Mouse (Mus musculus): ENCODE data around the gene Adarb2. TPM values are rescaled to one million over a fixed set of nuclear protein-coding genes. Genes with fewer than 3 reads are reported as not detected.

Adarb2 gene
- total and polyA plus RNA-seq, 3 experiments = 0.42 to 0.57 TPM; not detected in 1

DNA sequence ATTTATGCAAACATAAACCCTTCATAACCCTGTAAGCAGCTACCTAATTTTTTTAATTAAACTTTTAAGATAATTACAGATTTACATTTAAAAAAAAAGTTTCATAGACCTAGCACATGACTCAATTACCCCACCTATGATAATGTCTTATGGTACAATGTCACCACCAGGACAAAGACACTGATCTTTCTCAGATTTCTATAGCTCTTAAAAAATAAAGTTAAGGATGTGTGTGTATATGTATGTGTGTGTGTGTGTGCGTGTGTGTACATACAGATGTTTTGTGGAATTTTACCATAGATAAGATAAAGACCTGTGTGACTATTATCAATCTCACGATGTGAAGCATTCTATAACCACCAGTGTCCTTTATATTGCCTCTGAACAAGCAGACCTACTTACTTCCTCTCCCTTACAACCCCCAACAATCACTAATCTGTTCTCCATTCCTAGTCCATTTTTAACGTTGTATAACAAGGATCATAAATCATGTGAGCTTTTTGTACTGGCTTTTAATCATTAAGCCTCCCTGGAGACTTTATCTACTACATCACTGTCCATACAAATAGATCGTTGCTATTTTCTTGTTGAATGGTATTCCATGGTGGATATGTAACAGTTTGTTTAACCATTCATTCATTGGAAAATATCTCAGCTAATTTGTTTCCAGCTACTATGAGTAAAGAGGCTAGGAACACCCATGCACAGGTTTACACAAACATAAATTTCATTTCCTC lies 313.5 kb downstream of the Adarb2 start:
- no peaks in the 10 kb centered on the region for H3K79me2 ChIP-seq (ENCODE audit: control insufficient read depth, insufficient read depth, low read length, poor library complexity)
- no peaks in the 10 kb centered on the region for H3K4me1 ChIP-seq (ENCODE audit: control insufficient read depth in 1 of 2, insufficient read depth in 2 of 2, low read length in 2 of 2)
- no peaks in the 10 kb centered on the region for H3K36me3 ChIP-seq (ENCODE audit: control insufficient read depth in 1 of 2, insufficient read depth in 2 of 2, low read length in 2 of 2)
- H3K9ac ChIP-seq (ENCODE audit: control insufficient read depth, low read depth, low read length, poor library complexity, severe bottlenecking) = no peak overlapping the region
- H3K4me3 ChIP-seq (ENCODE audit: control insufficient read depth in 1 of 2, insufficient read depth in 1 of 2, low read depth in 2 of 2, low read length in 2 of 2) = no peak overlapping the region
- TF ChIP-seq POLR2A (IDR thresholded peaks at IDR 0.05; ENCODE audit: control insufficient read depth in 1 of 2, insufficient read depth in 1 of 2, low read depth in 1 of 2, low read length in 2 of 2, poor library complexity in 1 of 2) = no peak
- TF ChIP-seq SMC3 (IDR thresholded peaks at IDR 0.05; ENCODE audit: low read depth, low read length) = no peak
- TF ChIP-seq TAL1 (IDR thresholded peaks at IDR 0.05; ENCODE audit: low read length) = no peak
- no peak for TF ChIP-seq ELF1 (IDR thresholded peaks at IDR 0.05; ENCODE audit: low read depth, low read length)
- no peak for TF ChIP-seq ZNF384 (IDR thresholded peaks at IDR 0.05; ENCODE audit: low read depth, low read length)
- TF ChIP-seq USF1 (IDR thresholded peaks at IDR 0.05; ENCODE audit: low read depth, low read length) = no peak
- TF ChIP-seq JUND (IDR thresholded peaks at IDR 0.05; ENCODE audit: low read depth, low read length) = no peak
- TF ChIP-seq TBP (IDR thresholded peaks at IDR 0.05; ENCODE audit: low read depth, low read length) = no peak
- TF ChIP-seq MXI1 (IDR thresholded peaks at IDR 0.05; ENCODE audit: low read depth, low read length) = no peak
- no peaks in the 10 kb centered on the region for H3K27me3 ChIP-seq (ENCODE audit: control insufficient read depth in 1 of 2, insufficient read depth in 2 of 2, low read length in 2 of 2)
- no peak overlapping the region for H3K27ac ChIP-seq (ENCODE audit: control insufficient read depth, low read depth, low read length)
- DNase-seq (ENCODE audit: low read depth, low spot score) = no peak
- H3K9me3 ChIP-seq (replicated peaks; ENCODE audit: insufficient read depth, low read length) = no peaks in the 10 kb centered on the region

DNA sequence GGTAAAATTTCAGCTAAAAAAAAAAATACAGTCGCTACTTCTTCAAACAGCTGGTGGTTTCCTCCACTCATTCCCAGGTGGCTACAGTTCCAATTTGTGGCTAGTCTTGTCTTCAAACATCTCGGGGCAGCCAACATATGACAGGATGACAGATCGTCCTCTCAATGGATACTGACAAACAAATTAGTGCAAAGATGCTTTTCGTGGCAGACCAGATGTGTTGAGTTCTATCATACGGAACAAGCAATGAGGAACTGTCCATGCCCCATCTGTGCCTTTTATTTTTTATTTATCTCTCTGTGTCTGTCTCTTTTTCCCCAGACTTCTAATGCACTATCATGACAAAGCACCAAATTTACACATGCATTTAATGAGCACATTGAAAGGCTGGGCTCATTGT lies 316.5 kb downstream of the Adarb2 start:
- TF ChIP-seq MEF2A (IDR thresholded peaks at IDR 0.05; ENCODE audit: extremely low read depth, insufficient replicate concordance, low read depth, low read length, poor library complexity, severe bottlenecking) (no peak), ZNF384 (IDR thresholded peaks at IDR 0.05; ENCODE audit: low read depth, low read length) (no peak), MYC (IDR thresholded peaks at IDR 0.05; ENCODE audit: low read depth, low read length) (no peak), HCFC1 (IDR thresholded peaks at IDR 0.05; ENCODE audit: low read depth, low read length) (no peak), MXI1 (IDR thresholded peaks at IDR 0.05; ENCODE audit: low read depth, low read length) (no peak), TAL1 (IDR thresholded peaks at IDR 0.05; ENCODE audit: low read length) (no peak), MAX (IDR thresholded peaks at IDR 0.05; ENCODE audit: low read length) (no peak), RAD21 (IDR thresholded peaks at IDR 0.05; ENCODE audit: low read depth, low read length) (no peak), JUND (IDR thresholded peaks at IDR 0.05; ENCODE audit: low read depth, low read length) (no peak), KAT2A (conservative IDR thresholded peaks at IDR 0.05; ENCODE audit: low read depth, low read length) (no peak), MYB (IDR thresholded peaks at IDR 0.05; ENCODE audit: low read depth, low read length) (no peak), POLR2AphosphoS5 (IDR thresholded peaks at IDR 0.05; ENCODE audit: borderline replicate concordance, low read depth, low read length) (no peak), MAFK (IDR thresholded peaks at IDR 0.05; ENCODE audit: borderline replicate concordance, low read depth, low read length) (no peak)
- no peak overlapping the region for H3K4me3 ChIP-seq (ENCODE audit: control insufficient read depth in 1 of 2, insufficient read depth in 1 of 2, low read depth in 2 of 2, low read length in 2 of 2)
- H3K4me1 ChIP-seq (ENCODE audit: control insufficient read depth in 1 of 2, insufficient read depth in 2 of 2, low read length in 2 of 2) = no peaks in the 10 kb centered on the region
- no peaks in the 10 kb centered on the region for H3K79me2 ChIP-seq (ENCODE audit: control insufficient read depth, insufficient read depth, low read length, poor library complexity)
- H3K27ac ChIP-seq (ENCODE audit: control insufficient read depth, low read depth, low read length) = no peak overlapping the region
- H3K36me3 ChIP-seq (ENCODE audit: control insufficient read depth in 1 of 2, insufficient read depth in 2 of 2, low read length in 2 of 2) = no peaks in the 10 kb centered on the region
- no peak overlapping the region for H3K9ac ChIP-seq (ENCODE audit: control insufficient read depth, low read depth, low read length, poor library complexity, severe bottlenecking)
- no peaks in the 10 kb centered on the region for H3K27me3 ChIP-seq (ENCODE audit: control insufficient read depth in 1 of 2, insufficient read depth in 2 of 2, low read length in 2 of 2)
- no peaks in the 10 kb centered on the region for H3K9me3 ChIP-seq (replicated peaks; ENCODE audit: insufficient read depth, low read length)
- DNase-seq (ENCODE audit: low read depth, low spot score) = no peak
